Mouse (Mus musculus) small intestine, adult 2 months (tissue): Measurements from ENCODE around the gene Bcl2l13.

ENCODE experiments used
- CTCF ChIP-seq: fragments of 200-500 bp; IDR thresholded peaks from 2 replicates; pipeline ENCODE4 v1.5.1; 2012; ENCODE audit warnings: low read depth, mild to moderate bottlenecking, control low read depth, inconsistent platforms, low read length, moderate library complexity, mixed read lengths; ENCODE audit not compliant: insufficient replicate concordance, insufficient read length; ENCODE audit errors: extremely low read depth
- POLR2A ChIP-seq: fragments of 200-500 bp; IDR thresholded peaks from 2 replicates; pipeline ENCODE4 v1.6.1; 2012; ENCODE audit warnings: low read depth, mild to moderate bottlenecking, control low read depth, inconsistent platforms, low read length, moderate library complexity

- no peak for TF ChIP-seq CTCF
- TF ChIP-seq POLR2A = no peak
Measured at GRCm38 (mm10) chr6:120868824-120869223, 32.8 kb downstream of the Bcl2l13 start.
